Mouse (Mus musculus) forebrain, embryonic 11.5 days (tissue): ENCODE measurements at regions not wholly inside any gene's neighbourhood (a gene's known extent, or its start where the extent isn't known, plus 50 kb on each side); places are given as distances from the start of the nearest gene placed in this dataset.

ENCODE experiments used
- ATAC-seq: fragments of 200-750 bp; cut with Nextera tagmentation; replicated peaks from 2 replicates; pipeline ENCODE4 v1.8.0; 2017; ENCODE audit warnings: moderate TSS enrichment; ENCODE audit not compliant: low FRiP score
- DNase-seq: peaks from one replicate; pipeline ENCODE4 v3.0.0-alpha.2; 2017; ENCODE audit warnings: low spot score
- H3K27ac ChIP-seq: fragments of 300-500 bp; sonication (generic); 2 replicates; pipeline ENCODE4 v1.5.1; 2014; ENCODE audit warnings: low read depth, low read length
- H3K27me3 ChIP-seq: fragments of 300-500 bp; sonication (generic); 2 replicates; pipeline ENCODE4 v1.6.1; 2014; ENCODE audit warnings: mild to moderate bottlenecking, low read length, mixed read lengths; ENCODE audit not compliant: control insufficient read depth, insufficient read depth
- H3K36me3 ChIP-seq: fragments of 300-500 bp; sonication (generic); 2 replicates; pipeline ENCODE4 v1.6.1; 2014; ENCODE audit warnings: mild to moderate bottlenecking, low read length, moderate library complexity, mixed read lengths; ENCODE audit not compliant: control insufficient read depth, insufficient read depth
- H3K4me1 ChIP-seq: fragments of 300-500 bp; sonication (generic); replicated peaks from 2 replicates; pipeline ENCODE4 v1.6.1; 2014; ENCODE audit warnings: low read length, mixed read lengths; ENCODE audit not compliant: control insufficient read depth, insufficient read depth
- H3K4me2 ChIP-seq: fragments of 300-500 bp; sonication (generic); 2 replicates; pipeline ENCODE4 v1.6.1; 2014; ENCODE audit warnings: low read depth, mild to moderate bottlenecking, low read length, moderate library complexity, mixed read lengths; ENCODE audit not compliant: severe bottlenecking
- H3K4me3 ChIP-seq: fragments of 300-500 bp; sonication (generic); 2 replicates; pipeline ENCODE4 v1.5.1; 2014; ENCODE audit warnings: low read depth, low read length
- H3K9ac ChIP-seq: fragments of 300-500 bp; sonication (generic); 2 replicates; pipeline ENCODE4 v1.6.1; 2014; ENCODE audit warnings: low read length
- H3K9me3 ChIP-seq: fragments of 300-500 bp; sonication (generic); 2 replicates; pipeline ENCODE4 v1.6.1; 2016; ENCODE audit warnings: low read length, mixed read lengths; ENCODE audit not compliant: control insufficient read depth
- WGBS: fragments of 180-500 bp; shearing (Covaris S2); extraction: QIAGEN DNeasy Blood & Tissue Kit; methylation state at CpG from one replicate; pipeline ENCODE4 v1.1.7; 2014; 5-methylcytosine and 5-hydroxymethylcytosine counted together

- Histone ChIP-seq H3K9ac (no peak overlapping the region), H3K4me3 (no peak overlapping the region), H3K27ac (no peak overlapping the region), H3K9me3 (no peaks in the 10 kb centered on the region), H3K4me1 (no peaks in the 10 kb centered on the region), H3K4me2 (no peak overlapping the region), H3K27me3 (no peaks in the 10 kb centered on the region), H3K36me3 (no peaks in the 10 kb centered on the region)
- 87% methylated on average over 2 of the region's 2 CpGs for WGBS
- ATAC-seq (no peak), DNase-seq (no peak)
These were observed 258.4 kb downstream of the Lrriq3 start for GRCm38 (mm10) chr3:155351636-155352035.

- no peaks in the 10 kb centered on the region for H3K36me3 ChIP-seq
- 91% methylated on average over 2 of the region's 2 CpGs for WGBS
- no peak overlapping the region for H3K9ac ChIP-seq
- H3K27me3 ChIP-seq: no peaks in the 10 kb centered on the region
- no peak overlapping the region for H3K4me3 ChIP-seq
- ATAC-seq (no peak), DNase-seq (no peak)
- H3K4me1 ChIP-seq: no peaks in the 10 kb centered on the region
- no peak overlapping the region for H3K4me2 ChIP-seq
- H3K27ac ChIP-seq: no peak overlapping the region
- H3K9me3 ChIP-seq: no peaks in the 10 kb centered on the region
These were observed 259.1 kb downstream of the Lrriq3 start for GRCm38 (mm10) chr3:155352277-155352802.

GRCm38 (mm10) chr3:155360399-155360798 lies 267.2 kb downstream of the Lrriq3 start:
- H3K36me3 ChIP-seq: no peaks in the 10 kb centered on the region
- no peaks in the 10 kb centered on the region for H3K4me1 ChIP-seq
- no peaks in the 10 kb centered on the region for H3K9me3 ChIP-seq
- DNase-seq (no peak), ATAC-seq (no peak)
- 79% methylated on average over 1 of the region's 1 CpGs for whole genome bisulfite sequencing
- H3K27ac ChIP-seq: no peak overlapping the region
- H3K27me3 ChIP-seq: no peaks in the 10 kb centered on the region
- H3K4me2 ChIP-seq: no peak overlapping the region
- no peak overlapping the region for H3K9ac ChIP-seq
- no peak overlapping the region for H3K4me3 ChIP-seq

- H3K36me3 ChIP-seq: no peaks in the 10 kb centered on the region
- H3K27me3 ChIP-seq: no peaks in the 10 kb centered on the region
- DNase-seq: no peak
- ATAC-seq: no peak
- H3K4me2 ChIP-seq: no peak overlapping the region
- no peaks in the 10 kb centered on the region for H3K9me3 ChIP-seq
- no peaks in the 10 kb centered on the region for H3K4me1 ChIP-seq
- H3K4me3 ChIP-seq: no peak overlapping the region
- H3K27ac ChIP-seq: no peak overlapping the region
- H3K9ac ChIP-seq: no peak overlapping the region
These were observed 277.5 kb downstream of the Lrriq3 start for GRCm38 (mm10) chr3:155370716-155371115.

- WGBS: 56% methylated on average over 1 of the region's 1 CpGs
- Histone ChIP-seq H3K36me3 (no peaks in the 10 kb centered on the region), H3K9me3 (no peaks in the 10 kb centered on the region), H3K4me3 (no peak overlapping the region), H3K4me2 (no peak overlapping the region), H3K27ac (no peak overlapping the region), H3K4me1 (no peaks in the 10 kb centered on the region), H3K9ac (no peak overlapping the region), H3K27me3 (no peaks in the 10 kb centered on the region)
- ATAC-seq (no peak), DNase-seq (no peak)
These were observed 280.4 kb downstream of the Lrriq3 start for GRCm38 (mm10) chr3:155373591-155373990.

GRCm38 (mm10) chr3:155381910-155382309 lies 288.7 kb downstream of the Lrriq3 start:
- ATAC-seq (no peak), DNase-seq (no peak)
- no peak overlapping the region for H3K9ac ChIP-seq
- WGBS: 87% methylated on average over 4 of the region's 4 CpGs
- H3K27me3 ChIP-seq: no peaks in the 10 kb centered on the region
- no peaks in the 10 kb centered on the region for H3K36me3 ChIP-seq
- no peak overlapping the region for H3K4me3 ChIP-seq
- no peak overlapping the region for H3K27ac ChIP-seq
- no peak overlapping the region for H3K4me2 ChIP-seq
- no peaks in the 10 kb centered on the region for H3K9me3 ChIP-seq
- no peaks in the 10 kb centered on the region for H3K4me1 ChIP-seq

- no peak overlapping the region for H3K4me3 ChIP-seq
- no peaks in the 10 kb centered on the region for H3K9me3 ChIP-seq
- no peaks in the 10 kb centered on the region for H3K36me3 ChIP-seq
- no peak overlapping the region for H3K4me2 ChIP-seq
- H3K27me3 ChIP-seq: no peaks in the 10 kb centered on the region
- WGBS: 93% methylated on average over 2 of the region's 2 CpGs
- ATAC-seq: no peak
- DNase-seq: no peak
- no peaks in the 10 kb centered on the region for H3K4me1 ChIP-seq
- H3K9ac ChIP-seq: no peak overlapping the region
- no peak overlapping the region for H3K27ac ChIP-seq
These were observed 289.6 kb downstream of the Lrriq3 start for GRCm38 (mm10) chr3:155382817-155383216.

- no peak overlapping the region for H3K4me3 ChIP-seq
- WGBS: 86% methylated on average over 5 of the region's 5 CpGs
- no peak overlapping the region for H3K4me2 ChIP-seq
- no peak for ATAC-seq
- H3K27ac ChIP-seq: no peak overlapping the region
- no peaks in the 10 kb centered on the region for H3K27me3 ChIP-seq
- no peak overlapping the region for H3K9ac ChIP-seq
- no peak for DNase-seq
- H3K4me1 ChIP-seq: no peaks in the 10 kb centered on the region
- H3K36me3 ChIP-seq: no peaks in the 10 kb centered on the region
- no peaks in the 10 kb centered on the region for H3K9me3 ChIP-seq
These were observed 297.4 kb downstream of the Lrriq3 start for GRCm38 (mm10) chr3:155390666-155391065.

GRCm38 (mm10) chr3:155396134-155396533 lies 302.9 kb downstream of the Lrriq3 start:
- ATAC-seq (no peak), DNase-seq (no peak)
- Histone ChIP-seq H3K4me3 (no peak overlapping the region), H3K9ac (no peak overlapping the region), H3K4me2 (no peak overlapping the region), H3K4me1 (no peaks in the 10 kb centered on the region), H3K9me3 (no peaks in the 10 kb centered on the region), H3K27me3 (no peaks in the 10 kb centered on the region), H3K36me3 (no peaks in the 10 kb centered on the region), H3K27ac (no peak overlapping the region)
- 95% methylated on average over 2 of the region's 2 CpGs for WGBS
